Mouse (Mus musculus): Measurements from ENCODE around the gene Taf8. TPM values are rescaled to one million over a fixed set of nuclear protein-coding genes. Genes with fewer than 3 reads are reported as not detected.

Gene Taf8
- 36.4 TPM for polyA plus RNA-seq (2015; fragmentation: Illumina TruSeq; extraction: RNeasy Lipid Tissue Mini Kit (QIAGEN cat#74804); ENCODE audit: insufficient read depth, low replicate concordance)

GRCm38 (mm10) chr17:47501946-47502706, at the start of gene Taf8:
Gene Taf8, minus strand, starts transcription at chr17:47502292.

DNA sequence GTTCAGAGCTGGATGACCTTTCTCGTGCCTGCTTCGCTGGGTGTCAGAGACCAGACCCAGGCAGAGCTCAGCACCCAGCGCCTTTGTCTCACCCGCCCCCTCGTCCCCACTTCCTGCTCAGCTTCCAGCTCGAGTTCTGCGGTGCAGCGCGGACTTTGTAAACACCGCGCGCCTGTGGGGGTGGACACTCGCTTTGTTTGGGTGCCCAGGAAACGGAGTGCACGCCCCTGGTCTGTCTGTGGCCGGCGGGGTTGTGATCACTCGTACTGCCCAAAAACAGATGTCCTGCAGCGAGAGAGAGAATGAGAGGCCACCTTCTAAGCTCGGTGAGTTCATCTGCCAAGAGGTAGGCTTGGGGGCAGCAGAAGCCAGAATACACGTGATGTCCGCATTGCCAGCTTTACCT, 2.9 kb upstream of the Taf8 start, which contains the start of gene Ccnd3:
Ccnd3 (plus strand) TSS at position 111 of the 406 bp plus-strand sequence.

GRCm38 (mm10) chr17:47436907-47437547, 65.1 kb downstream of the Taf8 start, which contains the start of gene 1700001C19Rik:
Gene 1700001C19Rik, minus strand, starts transcription at chr17:47437376.

GRCm38 (mm10) chr17:47436156-47436906, 65.8 kb downstream of the Taf8 start, which contains the start of gene AI661453:
Gene AI661453, plus strand, starts transcription at chr17:47436615.

Other genes with a start within 250 kb of the Taf8 start
- gene Mrps10, start 133.4 kb downstream of the Taf8 start, polyA plus RNA-seq (2015; fragmentation: Illumina TruSeq; extraction: RNeasy Lipid Tissue Mini Kit (QIAGEN cat#74804); ENCODE audit: insufficient read depth, low replicate concordance): 36.4 TPM
- gene Guca1b, start 116.9 kb downstream of the Taf8 start, polyA plus RNA-seq (2015; fragmentation: Illumina TruSeq; extraction: RNeasy Lipid Tissue Mini Kit (QIAGEN cat#74804); ENCODE audit: insufficient read depth, low replicate concordance): 2.6 TPM
- 0.40 TPM for gene Guca1a, start 101.7 kb downstream of the Taf8 start, polyA plus RNA-seq (2015; fragmentation: Illumina TruSeq; extraction: RNeasy Lipid Tissue Mini Kit (QIAGEN cat#74804); ENCODE audit: insufficient read depth, low replicate concordance)
- gene AI661453, start 65.7 kb downstream of the Taf8 start, polyA plus RNA-seq (2015; fragmentation: Illumina TruSeq; extraction: RNeasy Lipid Tissue Mini Kit (QIAGEN cat#74804); ENCODE audit: insufficient read depth, low replicate concordance): 0.06 TPM
- gene 1700001C19Rik, start 64.9 kb downstream of the Taf8 start, polyA plus RNA-seq (2015; fragmentation: Illumina TruSeq; extraction: RNeasy Lipid Tissue Mini Kit (QIAGEN cat#74804); ENCODE audit: insufficient read depth, low replicate concordance): not detected
- gene Ccnd3, start 2.8 kb upstream of the Taf8 start, polyA plus RNA-seq (2015; fragmentation: Illumina TruSeq; extraction: RNeasy Lipid Tissue Mini Kit (QIAGEN cat#74804); ENCODE audit: insufficient read depth, low replicate concordance): 122 TPM
- gene Bysl, start 109.2 kb upstream of the Taf8 start, polyA plus RNA-seq (2015; fragmentation: Illumina TruSeq; extraction: RNeasy Lipid Tissue Mini Kit (QIAGEN cat#74804); ENCODE audit: insufficient read depth, low replicate concordance): 7.4 TPM
- gene Med20, start 109.3 kb upstream of the Taf8 start, polyA plus RNA-seq (2015; fragmentation: Illumina TruSeq; extraction: RNeasy Lipid Tissue Mini Kit (QIAGEN cat#74804); ENCODE audit: insufficient read depth, low replicate concordance): 45.4 TPM
- 0.79 TPM for gene Gm20517, start 109.3 kb upstream of the Taf8 start, polyA plus RNA-seq (2015; fragmentation: Illumina TruSeq; extraction: RNeasy Lipid Tissue Mini Kit (QIAGEN cat#74804); ENCODE audit: insufficient read depth, low replicate concordance)
- 6.0 TPM for gene Usp49, start 128.4 kb upstream of the Taf8 start, polyA plus RNA-seq (2015; fragmentation: Illumina TruSeq; extraction: RNeasy Lipid Tissue Mini Kit (QIAGEN cat#74804); ENCODE audit: insufficient read depth, low replicate concordance)
- gene Tomm6, start 186.1 kb upstream of the Taf8 start, polyA plus RNA-seq (2015; fragmentation: Illumina TruSeq; extraction: RNeasy Lipid Tissue Mini Kit (QIAGEN cat#74804); ENCODE audit: insufficient read depth, low replicate concordance): 90.5 TPM
- 1.0 TPM for gene Frs3, start 186.7 kb upstream of the Taf8 start, polyA plus RNA-seq (2015; fragmentation: Illumina TruSeq; extraction: RNeasy Lipid Tissue Mini Kit (QIAGEN cat#74804); ENCODE audit: insufficient read depth, low replicate concordance)
- gene Gm21981, start 192.2 kb upstream of the Taf8 start, polyA plus RNA-seq (2015; fragmentation: Illumina TruSeq; extraction: RNeasy Lipid Tissue Mini Kit (QIAGEN cat#74804); ENCODE audit: insufficient read depth, low replicate concordance): 0.12 TPM
- gene Prickle4, start 192.4 kb upstream of the Taf8 start, polyA plus RNA-seq (2015; fragmentation: Illumina TruSeq; extraction: RNeasy Lipid Tissue Mini Kit (QIAGEN cat#74804); ENCODE audit: insufficient read depth, low replicate concordance): not detected
- not detected for gene Pgc, start 224.6 kb upstream of the Taf8 start, polyA plus RNA-seq (2015; fragmentation: Illumina TruSeq; extraction: RNeasy Lipid Tissue Mini Kit (QIAGEN cat#74804); ENCODE audit: insufficient read depth, low replicate concordance)
- 15.4 TPM for gene Tfeb, start 234.7 kb upstream of the Taf8 start, polyA plus RNA-seq (2015; fragmentation: Illumina TruSeq; extraction: RNeasy Lipid Tissue Mini Kit (QIAGEN cat#74804); ENCODE audit: insufficient read depth, low replicate concordance)

Measured in spleen, adult 10 weeks (tissue).